Mouse (Mus musculus) kidney, postnatal 0 days (tissue): ENCODE data around the gene Ptpro. TPM values are rescaled to one million over a fixed set of nuclear protein-coding genes. Genes with fewer than 3 reads are reported as not detected.

Experiments used
- ATAC-seq: fragments of 200-750 bp; cut with Nextera tagmentation; replicated peaks from 2 replicates; pipeline ENCODE4 v1.8.0; 2017; ENCODE audit warnings: low read depth, moderate number of reproducible peaks, moderate TSS enrichment, moderate library complexity; ENCODE audit not compliant: low FRiP score
- DNase-seq: peaks from one replicate; pipeline ENCODE4 v3.0.0-alpha.2; 2016; ENCODE audit warnings: low spot score
- H3K27ac ChIP-seq: fragments of 300-500 bp; sonication (generic); 2 replicates; pipeline ENCODE4 v1.5.1; 2014; ENCODE audit warnings: mild to moderate bottlenecking
- H3K27me3 ChIP-seq: fragments of 300-500 bp; sonication (generic); 2 replicates; pipeline ENCODE4 v1.6.1; 2014; ENCODE audit warnings: low read length, mixed read lengths; ENCODE audit not compliant: insufficient read depth
- H3K36me3 ChIP-seq: fragments of 300-500 bp; sonication (generic); 2 replicates; pipeline ENCODE4 v1.6.1; 2014; ENCODE audit warnings: low read length, mixed read lengths; ENCODE audit not compliant: insufficient read depth
- H3K4me1 ChIP-seq: fragments of 300-500 bp; sonication (generic); replicated peaks from 2 replicates; pipeline ENCODE4 v1.6.1; 2014; ENCODE audit warnings: antibody characterized with exemption, low read length, mixed read lengths; ENCODE audit not compliant: insufficient read depth
- H3K4me2 ChIP-seq: fragments of 300-500 bp; sonication (generic); 2 replicates; pipeline ENCODE4 v1.6.1; 2014; ENCODE audit warnings: mild to moderate bottlenecking, low read length, moderate library complexity, mixed read lengths
- H3K4me3 ChIP-seq: fragments of 300-500 bp; sonication (generic); replicated peaks from 2 replicates; pipeline ENCODE4 v1.5.1; 2014; ENCODE audit warnings: low read depth, low read length
- H3K9ac ChIP-seq: fragments of 300-500 bp; sonication (generic); 2 replicates; pipeline ENCODE4 v1.6.1; 2014; ENCODE audit warnings: low read depth, low read length
- H3K9me3 ChIP-seq: fragments of 300-500 bp; sonication (generic); replicated peaks from 2 replicates; pipeline ENCODE4 v1.6.1; 2016; ENCODE audit warnings: low read length, inconsistent platforms, mixed read lengths
- CTCF ChIP-seq: IDR thresholded peaks from 2 replicates; pipeline ENCODE4 v1.5.1; 2016; ENCODE audit warnings: antibody characterized with exemption, low read depth, mild to moderate bottlenecking, moderate library complexity
- WGBS: fragments of 180-500 bp; shearing (Covaris S2); extraction: QIAGEN DNeasy Blood & Tissue Kit; methylation state at CpG from one replicate; pipeline ENCODE4 v1.1.7; 2014; 5-methylcytosine and 5-hydroxymethylcytosine counted together
- polyA plus RNA-seq: library from polyadenylated mRNA; unstranded; fragments of >200 nt; fragmentation: Nextera tagmentation; extraction: Ambion mirVana; gene quantifications from 2 replicates; pipeline ENCODE4 v1.2.1, GENCODE M21; 2015

The Ptpro gene
- polyA plus RNA-seq, 1 experiment from 2014 or later, result 18.4 TPM

GRCm38 (mm10) chr6:137425500-137426432 lies 173.6 kb downstream of the Ptpro start:
- no peaks in the 10 kb centered on the region for H3K9me3 ChIP-seq
- no peak overlapping the region for H3K4me2 ChIP-seq
- 0 out of 2 replicates have a peak, but pooled peaks have one; percentile 22 for ATAC-seq
- no peaks in the 10 kb centered on the region for H3K36me3 ChIP-seq
- DNase-seq, result no peak
- no peak overlapping the region for H3K9ac ChIP-seq
- H3K4me1 ChIP-seq, result 0 out of 2 replicates have a peak, but pooled peaks cover 5% of the 10 kb centered on the region
- no peaks in the 10 kb centered on the region for H3K27me3 ChIP-seq
- WGBS, result 39% methylated on average over 14 of the region's 14 CpGs
- no peak overlapping the region for H3K4me3 ChIP-seq
- no peak; the same call in 1 of the 2 replicates for TF ChIP-seq CTCF
- no peak overlapping the region for H3K27ac ChIP-seq

- no peak for TF ChIP-seq CTCF
- no peaks in the 10 kb centered on the region for H3K36me3 ChIP-seq
- ATAC-seq, result no peak
Observed at GRCm38 (mm10) chr6:137433521-137434137, 181.5 kb downstream of the Ptpro start.

GRCm38 (mm10) chr6:137437486-137437885 lies 185.4 kb downstream of the Ptpro start:
- H3K27ac ChIP-seq, result no peak overlapping the region
- no peak for DNase-seq
- H3K27me3 ChIP-seq, result no peaks in the 10 kb centered on the region
- H3K9me3 ChIP-seq, result no peaks in the 10 kb centered on the region
- WGBS, result 45% methylated on average over 4 of the region's 4 CpGs
- no peaks in the 10 kb centered on the region for H3K4me1 ChIP-seq
- H3K4me3 ChIP-seq, result no peak overlapping the region
- no peak overlapping the region for H3K9ac ChIP-seq
- no peaks in the 10 kb centered on the region for H3K36me3 ChIP-seq
- ATAC-seq, result peak; percentile 25; the same call in 1 of the 2 replicates
- H3K4me2 ChIP-seq, result peak overlapping the region; percentile 10; the same call in 1 of the 2 replicates
- no peak for TF ChIP-seq CTCF

More at GRCm38 (mm10) chr6:137433521-137434137, 181.5 kb downstream of the Ptpro start:
- DNase-seq, result no peak
- Histone ChIP-seq H3K27me3 (no peaks in the 10 kb centered on the region), H3K27ac (no peak overlapping the region), H3K4me1 (no peaks in the 10 kb centered on the region), H3K4me3 (no peak overlapping the region), H3K4me2 (no peak overlapping the region), H3K9me3 (no peaks in the 10 kb centered on the region), H3K9ac (no peak overlapping the region)
- 62% methylated on average over 14 of the region's 14 CpGs for WGBS

DNA sequence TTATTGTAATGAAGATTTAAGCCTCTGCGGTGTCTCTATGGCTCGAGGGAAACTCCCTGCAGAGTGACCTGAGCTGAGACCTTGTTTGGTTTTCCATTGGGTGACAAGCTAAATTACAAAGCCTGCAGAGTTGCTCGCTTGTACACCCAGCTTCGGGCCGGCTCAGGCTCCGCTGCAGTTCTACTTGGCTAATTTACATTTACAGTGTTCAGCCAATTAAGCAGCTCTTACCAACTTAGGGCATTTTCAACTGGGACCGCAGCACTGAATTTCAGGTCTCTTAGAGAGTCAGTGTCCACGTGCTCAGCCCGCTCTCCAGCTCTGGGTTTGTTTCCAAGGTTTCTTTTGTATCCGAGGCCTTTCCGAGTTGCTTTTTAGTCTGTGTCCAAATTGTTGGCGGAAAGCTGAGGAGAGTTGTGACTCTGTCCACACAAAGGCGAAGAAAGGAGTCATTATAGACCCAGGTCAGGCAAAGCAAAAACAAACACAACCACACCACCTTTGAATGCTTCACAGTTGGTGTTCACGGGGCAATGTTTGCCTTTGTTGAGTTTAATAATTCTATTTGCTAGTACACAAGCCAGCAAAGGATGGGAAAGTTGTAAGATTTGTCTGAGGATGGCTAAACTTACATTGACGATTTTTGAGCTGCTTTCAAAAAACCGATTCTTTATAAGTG lies 185.9 kb downstream of the Ptpro start:
- no peaks in the 10 kb centered on the region for H3K36me3 ChIP-seq
- no peaks in the 10 kb centered on the region for H3K9me3 ChIP-seq
- peak; percentile 69 for DNase-seq
- H3K4me2 ChIP-seq, result peak overlapping the region; percentile 10; the same call in 1 of the 2 replicates
- no peaks in the 10 kb centered on the region for H3K27me3 ChIP-seq
- peak; percentile 43; the same call in 1 of the 2 replicates for ATAC-seq
- no peak overlapping the region for H3K4me3 ChIP-seq
- H3K9ac ChIP-seq, result no peak overlapping the region
- H3K4me1 ChIP-seq, result no peaks in the 10 kb centered on the region
- no peak for TF ChIP-seq CTCF
- H3K27ac ChIP-seq, result no peak overlapping the region
- WGBS, result 29% methylated on average over 16 of the region's 16 CpGs

GRCm38 (mm10) chr6:137440559-137441486 lies 188.7 kb downstream of the Ptpro start:
- H3K27me3 ChIP-seq, result no peaks in the 10 kb centered on the region
- no peaks in the 10 kb centered on the region for H3K9me3 ChIP-seq
- H3K9ac ChIP-seq, result no peak overlapping the region
- DNase-seq, result no peak
- ATAC-seq, result no peak
- 64% methylated on average over 19 of the region's 19 CpGs for WGBS
- no peaks in the 10 kb centered on the region for H3K4me1 ChIP-seq
- H3K4me2 ChIP-seq, result no peak overlapping the region
- TF ChIP-seq CTCF, result no peak
- H3K27ac ChIP-seq, result no peak overlapping the region
- H3K4me3 ChIP-seq, result no peak overlapping the region
- H3K36me3 ChIP-seq, result no peaks in the 10 kb centered on the region
